In genomic region chr17:4396119-4396518, GRCm38 (mm10) we compare ENCODE assay signal across 17 mouse cellular contexts.
DNase-seq lines count a peak whose midpoint lies in the region; ATAC-seq and TF ChIP-seq lines count a peak whose summit lies in the region.
"Had no signal": no experiment of that assay in that cellular context is flagged by ENCODE, and none has a peak within 500 bp of the region (broad histone marks: within the 10 kb centered on the region; RNA-seq: fewer than 3 reads in every experiment).

No protein-coding gene starts in this region.

- no peaks in the 10 kb centered on the region for H3K27me3 ChIP-seq in MEL (ENCODE audit: control insufficient read depth in 1 of 2, insufficient read depth in 2 of 2, low read length in 2 of 2)
- no peaks in the 10 kb centered on the region for H3K27me3 ChIP-seq in liver, embryonic 14.5 days (ENCODE audit: control insufficient read depth, insufficient read depth, low read length)
- H3K27me3 ChIP-seq: embryonic facial prominence, embryonic 13.5 days; forebrain, embryonic 12.5 days; heart, embryonic 12.5 days; hindbrain, embryonic 15.5 days; Patski had no signal

- H3K79me2 ChIP-seq in MEL (ENCODE audit: control insufficient read depth, insufficient read depth, low read length, poor library complexity) = no peaks in the 10 kb centered on the region

- H3K27ac ChIP-seq in MEL (ENCODE audit: control insufficient read depth, low read depth, low read length) = peak overlapping the region; percentile 57; the same call in 1 of the 2 replicates
- no peak overlapping the region for H3K27ac ChIP-seq in liver, embryonic 14.5 days
- H3K27ac ChIP-seq: embryonic facial prominence, embryonic 13.5 days; forebrain, embryonic 12.5 days; hindbrain, embryonic 15.5 days had no signal

- 14% methylated on average over 5 of the region's 5 CpGs for WGBS in liver, embryonic 14.5 days (ENCODE audit: insufficient replicate concordance)

- peak; percentile 81 to 83 for TF ChIP-seq EP300 in MEL (IDR thresholded peaks at IDR 0.05; ENCODE audit: low read depth in 1 of 2, low read length in 2 of 2)
- peak; percentile 49; the same call in 1 of the 2 replicates for TF ChIP-seq EP300 in liver, embryonic 14.5 days (IDR thresholded peaks at IDR 0.05; ENCODE audit: low read depth)

- no peak overlapping the region for H3K4me2 ChIP-seq in liver, embryonic 14.5 days (ENCODE audit: low read depth)
- H3K4me2 ChIP-seq: embryonic facial prominence, embryonic 13.5 days; forebrain, embryonic 12.5 days; heart, embryonic 12.5 days; hindbrain, embryonic 15.5 days had no signal

- DNase-seq in MEL (ENCODE audit: low read depth, low spot score) = peak; percentile 74
- no peak for DNase-seq in liver, embryonic 14.5 days (ENCODE audit: low read depth in 3 of 3, low spot score in 3 of 3)
- DNase-seq in urinary bladder, postnatal 4 days (ENCODE audit: low spot score in 2 of 2) = no peak
- DNase-seq in kidney, postnatal 4 days = no peak
- DNase-seq in thymus, postnatal 36 days = no peak
- DNase-seq: cerebellum, adult 11 months; cerebellum, adult 9-10 months; cerebellum, postnatal 25 days; forebrain, postnatal 0 days; gastrocnemius, postnatal 14 days had no signal

- peak overlapping the region in 1 of 2 experiments; percentile 42; a peak in 2 of 4 replicates for H3K4me3 ChIP-seq in MEL (ENCODE audit: control insufficient read depth in 1 of 2, insufficient read depth in 1 of 2, low read depth in 2 of 2, low read length in 2 of 2)
- no peak overlapping the region for H3K4me3 ChIP-seq in liver, embryonic 14.5 days (ENCODE audit: insufficient read depth in 1 of 2, low read depth in 2 of 2, low read length in 2 of 2)
- H3K4me3 ChIP-seq: embryonic facial prominence, embryonic 13.5 days; forebrain, embryonic 12.5 days; heart, embryonic 12.5 days; hindbrain, embryonic 15.5 days had no signal

- H3K9ac ChIP-seq in MEL (ENCODE audit: control insufficient read depth, low read depth, low read length, poor library complexity, severe bottlenecking) = no peak overlapping the region
- no peak overlapping the region for H3K9ac ChIP-seq in liver, embryonic 14.5 days (replicated peaks)
- H3K9ac ChIP-seq: embryonic facial prominence, embryonic 13.5 days; forebrain, embryonic 12.5 days; forebrain, postnatal 0 days; heart, embryonic 12.5 days; hindbrain, embryonic 15.5 days had no signal

- H3K36me3 ChIP-seq in MEL (ENCODE audit: control insufficient read depth in 1 of 2, insufficient read depth in 2 of 2, low read length in 2 of 2) = peaks cover 0 to 8% of the 10 kb centered on the region in 2 experiments; a peak in 2 of 4 replicates
- H3K36me3 ChIP-seq in liver, embryonic 14.5 days (replicated peaks; ENCODE audit: control insufficient read depth, insufficient read depth, low read depth) = no peaks in the 10 kb centered on the region
- H3K36me3 ChIP-seq: embryonic facial prominence, embryonic 13.5 days; forebrain, embryonic 12.5 days; heart, embryonic 12.5 days; hindbrain, embryonic 15.5 days had no signal

- no peak for TF ChIP-seq CTCF in MEL (IDR thresholded peaks at IDR 0.05 in 2 of 3, conservative IDR thresholded peaks at IDR 0.05 in 1 of 3; ENCODE audit: control insufficient read depth in 1 of 3, insufficient read depth in 1 of 3, low read depth in 2 of 3, low read length in 3 of 3, poor library complexity in 1 of 3, severe bottlenecking in 1 of 3)
- TF ChIP-seq CTCF in liver, embryonic 14.5 days (IDR thresholded peaks at IDR 0.05; ENCODE audit: low read depth) = no peak

- ATAC-seq in granulocyte monocyte progenitor cell, adult 5-6 weeks (replicated peaks; ENCODE audit: poor library complexity, severe bottlenecking) = peak; percentile 66
- ATAC-seq in liver, embryonic 14.5 days (ENCODE audit: insufficient read depth) = peak; percentile 64; the same call in 1 of the 2 replicates
- ATAC-seq: activated CD4-positive, CD25-positive, alpha-beta regulatory T cell, adult 4 months; forebrain, postnatal 0 days; Patski had no signal

- TF ChIP-seq RAD21 in MEL (IDR thresholded peaks at IDR 0.05; ENCODE audit: low read depth, low read length) = no peak

- H3K9me3 ChIP-seq in MEL (replicated peaks; ENCODE audit: insufficient read depth, low read length) = no peaks in the 10 kb centered on the region
- H3K9me3 ChIP-seq in liver, embryonic 14.5 days (ENCODE audit: control insufficient read depth, low read length) = no peaks in the 10 kb centered on the region
- H3K9me3 ChIP-seq: embryonic facial prominence, embryonic 13.5 days; forebrain, embryonic 12.5 days; hindbrain, embryonic 15.5 days had no signal

- peaks cover 3% of the 10 kb centered on the region in 2 experiments for H3K4me1 ChIP-seq in MEL (ENCODE audit: control insufficient read depth in 1 of 2, insufficient read depth in 2 of 2, low read length in 2 of 2)
- no peaks in the 10 kb centered on the region for H3K4me1 ChIP-seq in liver, embryonic 14.5 days (replicated peaks; ENCODE audit: control insufficient read depth in 2 of 2, insufficient read depth in 2 of 2, low read length in 1 of 2)
- H3K4me1 ChIP-seq: embryonic facial prominence, embryonic 13.5 days; forebrain, embryonic 12.5 days; heart, embryonic 12.5 days; hindbrain, embryonic 15.5 days had no signal

- TF ChIP-seq POLR2A in MEL (IDR thresholded peaks at IDR 0.05; ENCODE audit: control insufficient read depth in 1 of 2, insufficient read depth in 1 of 2, low read depth in 1 of 2, low read length in 2 of 2, poor library complexity in 1 of 2) = no peak

TF ChIP-seq in MEL, 35 proteins besides CTCF, POLR2A, EP300 and RAD21:
- TF ChIP-seq GABPA (IDR thresholded peaks at IDR 0.05; ENCODE audit: low read depth, low read length) (no peak), MYB (IDR thresholded peaks at IDR 0.05; ENCODE audit: low read depth, low read length) (0 out of 2 replicates have a peak, but pooled peaks have one; percentile 28), SIN3A (IDR thresholded peaks at IDR 0.05; ENCODE audit: low read length) (0 out of 2 replicates have a peak, but pooled peaks have one; percentile 28), E2F4 (IDR thresholded peaks at IDR 0.05; ENCODE audit: borderline replicate concordance, low read depth, low read length) (no peak), BHLHE40 (IDR thresholded peaks at IDR 0.05; ENCODE audit: borderline replicate concordance, low read depth, low read length) (no peak), ETS1 (IDR thresholded peaks at IDR 0.05; ENCODE audit: low read depth, low read length) (peak; percentile 49; the same call in 1 of the 2 replicates), GATA1 (IDR thresholded peaks at IDR 0.05; ENCODE audit: low read depth, low read length) (peak; percentile 78), ZC3H11A (IDR thresholded peaks at IDR 0.05; ENCODE audit: low read depth, low read length) (no peak), ELF1 (IDR thresholded peaks at IDR 0.05; ENCODE audit: low read depth, low read length) (no peak), RCOR1 (IDR thresholded peaks at IDR 0.05; ENCODE audit: low read depth, low read length) (0 out of 2 replicates have a peak, but pooled peaks have one; percentile 55), TCF12 (IDR thresholded peaks at IDR 0.05; ENCODE audit: low read depth, low read length) (peak; percentile 70), HCFC1 (IDR thresholded peaks at IDR 0.05; ENCODE audit: low read depth, low read length) (no peak), POLR2AphosphoS2 (IDR thresholded peaks at IDR 0.05; ENCODE audit: low read length) (no peak), MYC (IDR thresholded peaks at IDR 0.05; ENCODE audit: low read depth, low read length) (peak; percentile 46; the same call in 1 of the 2 replicates), MAFK (IDR thresholded peaks at IDR 0.05; ENCODE audit: borderline replicate concordance, low read depth, low read length) (no peak), MEF2A (IDR thresholded peaks at IDR 0.05; ENCODE audit: extremely low read depth, insufficient replicate concordance, low read depth, low read length, poor library complexity, severe bottlenecking) (no peak), NELFE (IDR thresholded peaks at IDR 0.05; ENCODE audit: low read depth, low read length) (no peak), ZMIZ1 (IDR thresholded peaks at IDR 0.05; ENCODE audit: low read depth, low read length) (no peak), MAZ (IDR thresholded peaks at IDR 0.05; ENCODE audit: low read depth, low read length) (no peak), KAT2A (conservative IDR thresholded peaks at IDR 0.05; ENCODE audit: low read depth, low read length) (no peak), TAL1 (IDR thresholded peaks at IDR 0.05; ENCODE audit: low read length) (peak; percentile 83), ZKSCAN1 (IDR thresholded peaks at IDR 0.05; ENCODE audit: low read depth, low read length) (no peak), CHD1 (IDR thresholded peaks at IDR 0.05; ENCODE audit: low read depth, low read length) (no peak), UBTF (IDR thresholded peaks at IDR 0.05; ENCODE audit: borderline replicate concordance, insufficient read depth, low read depth, low read length) (no peak), ZNF384 (IDR thresholded peaks at IDR 0.05; ENCODE audit: low read depth, low read length) (no peak), USF2 (IDR thresholded peaks at IDR 0.05; ENCODE audit: borderline replicate concordance in 1 of 2, insufficient read depth in 1 of 2, low read depth in 1 of 2, low read length in 2 of 2) (no peak), TBP (IDR thresholded peaks at IDR 0.05; ENCODE audit: low read depth, low read length) (no peak), JUND (IDR thresholded peaks at IDR 0.05; ENCODE audit: low read depth, low read length) (no peak)
TF ChIP-seq in MEL: peak in this region for 8.
